Mouse (Mus musculus) kidney, adult 18-20 months (tissue): ENCODE measurements around the gene Phykpl.
"Not testable (repeated sequence)": the region's sequence is repeated elsewhere in the genome, so short reads cannot be mapped to it uniquely, and the experiment has no call there.

Experiments
- DNase-seq: peaks from one replicate; pipeline ENCODE4 v3.0.0; 2021

The Phykpl gene

GRCm38 (mm10) chr11:51587059-51587458 lies 2.5 kb downstream of the Phykpl start:
- DNase-seq, result no peak

- DNase-seq, result no peak
Measured at GRCm38 (mm10) chr11:51588833-51589232, 4.3 kb downstream of the Phykpl start.

DNA sequence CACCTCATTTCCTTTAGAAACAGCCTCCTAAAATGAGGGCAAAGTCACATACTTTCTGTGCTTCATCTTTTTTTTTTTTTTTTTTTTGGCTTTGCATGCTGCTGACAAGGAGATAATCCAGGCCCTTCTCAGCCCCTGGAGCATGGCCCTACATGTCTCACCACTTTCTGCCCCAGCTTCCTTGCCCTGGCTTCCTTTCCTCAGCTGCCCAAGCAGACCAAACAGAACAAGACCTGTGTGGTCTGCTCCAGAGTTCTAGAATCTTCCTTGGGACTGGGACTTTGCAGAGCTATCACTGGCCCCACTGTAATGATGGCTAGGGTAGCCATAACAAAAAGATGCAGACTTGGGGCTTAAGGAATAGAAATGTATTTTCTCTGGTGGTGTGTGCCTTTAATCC lies 5.4 kb downstream of the Phykpl start:
- DNase-seq, result no peak

DNA sequence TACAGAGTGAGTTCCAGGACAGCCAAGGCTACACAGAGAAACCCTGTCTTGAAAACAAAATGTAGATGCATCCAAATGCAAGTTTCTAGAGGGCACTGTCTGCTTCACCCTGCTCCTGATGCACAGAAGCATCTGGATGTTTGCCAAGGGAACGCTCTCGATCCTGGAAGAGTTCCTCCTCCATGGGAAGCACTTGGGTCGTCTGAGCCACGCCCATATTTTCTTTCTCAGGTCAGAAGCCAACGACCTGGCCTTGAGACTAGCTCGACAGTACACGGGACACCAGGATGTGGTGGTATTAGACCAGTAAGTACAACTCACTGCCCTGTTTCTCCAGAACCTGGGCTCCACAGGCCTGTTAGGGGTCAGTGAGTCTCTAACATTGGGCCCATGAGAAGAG lies 6.6 kb downstream of the Phykpl start:
- no peak for DNase-seq

- DNase-seq, result no peak
Measured at GRCm38 (mm10) chr11:51591915-51592314, 7.4 kb downstream of the Phykpl start.

DNA sequence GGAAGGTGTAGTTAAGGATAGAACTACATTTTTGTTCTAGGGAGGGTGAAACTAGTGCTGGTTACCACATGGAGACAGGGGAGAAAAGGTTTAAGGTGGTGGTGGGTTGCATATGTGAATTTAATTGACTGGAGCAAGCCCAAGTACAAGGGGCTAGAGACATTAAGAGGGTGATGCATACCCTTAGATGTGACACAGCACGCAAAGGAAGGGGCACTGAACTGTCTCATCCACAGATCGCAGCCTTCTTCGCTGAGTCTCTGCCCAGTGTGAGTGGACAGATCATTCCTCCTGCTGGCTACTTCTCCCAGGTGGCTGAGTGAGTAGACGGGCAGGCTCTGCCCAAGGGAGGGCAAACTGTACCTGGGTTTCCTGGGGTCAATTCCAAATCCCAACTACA lies 8.8 kb downstream of the Phykpl start:
- DNase-seq, result no peak

GRCm38 (mm10) chr11:51593849-51594248 lies 9.3 kb downstream of the Phykpl start:
- DNase-seq, result no peak

DNA sequence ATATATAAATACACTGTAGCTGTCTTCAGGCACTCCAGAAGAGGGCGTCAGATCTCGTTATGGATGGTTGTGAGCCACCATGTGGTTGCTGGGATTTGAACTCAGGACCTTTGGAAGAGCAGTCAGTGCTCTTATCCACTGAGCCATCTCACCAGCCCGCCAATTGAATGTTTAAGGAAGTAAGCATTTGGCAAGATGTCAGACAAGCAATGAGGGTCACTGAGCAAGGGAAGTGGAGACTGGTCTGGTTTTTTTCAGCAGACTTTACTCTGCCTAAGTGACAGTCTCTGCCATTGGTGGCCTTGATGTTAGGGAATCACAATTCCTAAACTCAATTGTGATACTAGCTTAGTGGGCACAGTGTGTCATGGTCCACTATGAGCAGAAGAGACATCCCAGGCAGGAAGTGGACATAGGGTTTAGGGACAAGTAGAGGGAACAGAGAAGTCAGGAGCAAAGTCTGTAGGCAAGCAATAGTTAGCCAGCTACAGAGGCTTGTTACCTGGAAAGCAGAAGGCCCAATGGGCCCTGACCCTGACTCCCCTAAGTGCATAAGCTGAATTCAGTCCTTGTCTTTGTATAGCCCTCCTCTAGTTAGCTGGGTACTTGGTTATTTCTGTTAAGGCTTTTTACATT lies 10.3 kb downstream of the Phykpl start:
- DNase-seq, result no peak

DNA sequence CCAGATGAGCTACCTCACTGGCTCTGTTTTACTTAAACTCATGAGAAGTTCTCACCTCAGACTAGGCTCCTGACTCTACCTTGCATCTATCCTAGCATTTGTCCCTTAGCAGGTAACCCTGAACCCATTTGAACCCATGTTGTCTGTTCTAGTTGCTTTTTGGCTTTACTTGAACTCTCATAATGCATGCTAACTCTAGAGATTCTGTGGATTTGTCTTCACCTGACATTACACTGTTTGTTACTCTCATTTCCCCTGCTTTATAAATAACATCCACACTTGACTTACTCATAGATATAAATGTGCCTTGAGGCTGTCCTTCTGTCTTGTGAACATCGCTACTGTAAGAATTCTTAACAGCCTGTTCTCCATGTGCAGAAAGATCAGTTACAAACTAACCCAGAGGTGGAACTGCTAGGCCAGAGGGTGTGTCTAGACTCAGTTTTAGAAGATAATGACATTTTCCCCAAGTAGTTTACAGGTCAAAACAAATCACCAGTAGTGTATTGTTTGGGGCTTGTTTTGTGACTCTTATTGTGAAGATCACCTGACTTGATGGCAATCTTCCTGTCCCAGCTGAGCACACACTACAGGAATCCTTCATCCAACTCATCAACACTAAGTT lies 11.0 kb downstream of the Phykpl start:
- no peak for DNase-seq

DNA sequence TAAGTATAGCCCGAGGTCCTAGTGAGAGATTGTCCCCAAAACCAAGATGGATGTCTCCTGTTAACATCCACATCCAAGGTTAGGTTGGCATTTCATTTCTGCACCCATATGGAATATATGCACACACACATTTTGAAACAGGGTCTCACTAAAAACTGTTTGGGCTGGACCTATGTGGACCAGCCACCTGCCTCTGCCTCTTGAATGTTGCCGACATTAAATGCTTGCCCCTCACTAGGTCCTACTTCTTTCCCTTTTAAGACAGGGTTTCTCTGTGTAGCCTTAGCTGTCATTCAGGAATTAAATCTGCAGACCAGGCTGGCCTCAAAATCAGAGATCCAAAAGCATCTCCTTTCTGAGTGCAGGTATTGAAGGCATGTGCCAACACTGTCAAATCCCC lies 13.0 kb downstream of the Phykpl start:
- DNase-seq, result no peak

- no peak for DNase-seq
Measured at GRCm38 (mm10) chr11:51602253-51602652, 17.7 kb downstream of the Phykpl start.

DNA sequence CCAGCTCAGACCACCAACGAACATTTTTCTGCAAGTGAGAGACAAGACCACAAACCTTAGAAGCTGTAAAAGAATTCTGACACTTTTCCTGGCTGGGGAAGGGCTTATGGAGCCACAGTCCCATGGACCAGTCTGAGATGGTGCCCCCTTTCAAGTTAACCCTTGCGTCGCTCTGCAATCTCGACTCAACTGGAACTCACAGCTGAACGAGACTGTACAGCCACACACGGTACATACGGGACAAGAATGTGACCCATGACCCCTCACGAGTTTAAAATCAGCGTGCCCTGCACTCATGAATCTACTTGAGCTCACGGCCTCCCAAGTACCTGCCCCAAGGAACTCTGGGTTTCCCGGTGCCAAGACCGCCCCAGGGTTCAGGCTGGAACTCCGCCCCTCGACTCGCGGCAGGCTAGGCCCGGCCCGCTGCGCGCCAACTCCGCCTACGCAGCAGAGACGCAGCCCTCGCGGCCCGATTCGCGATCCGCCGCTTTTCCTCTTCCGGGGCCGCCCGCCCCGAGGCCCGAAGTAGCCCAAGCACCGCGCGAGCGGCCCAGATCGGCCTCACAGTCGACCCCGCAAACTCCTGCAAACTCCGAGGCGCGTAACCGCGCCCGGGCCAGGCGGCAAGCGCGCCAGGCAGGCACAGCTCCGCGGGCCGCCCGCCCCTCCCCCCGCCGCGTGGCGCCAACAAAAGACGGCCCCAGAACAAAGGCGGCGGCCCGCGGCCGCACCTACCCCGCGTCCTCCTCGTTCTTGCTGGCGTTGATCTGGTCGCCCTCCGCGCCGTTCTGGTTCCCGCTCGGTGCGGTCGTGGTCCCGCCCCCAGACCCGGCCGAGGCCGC lies 21.3 kb downstream of the Phykpl start:
- DNase-seq, result peak; percentile 92

- peak; percentile 98 for DNase-seq
Measured at GRCm38 (mm10) chr11:51606447-51607095, 22.0 kb downstream of the Phykpl start, which contains the start of gene Hnrnpab. Hnrnpab (minus strand) TSS chr11:51606847.

DNA sequence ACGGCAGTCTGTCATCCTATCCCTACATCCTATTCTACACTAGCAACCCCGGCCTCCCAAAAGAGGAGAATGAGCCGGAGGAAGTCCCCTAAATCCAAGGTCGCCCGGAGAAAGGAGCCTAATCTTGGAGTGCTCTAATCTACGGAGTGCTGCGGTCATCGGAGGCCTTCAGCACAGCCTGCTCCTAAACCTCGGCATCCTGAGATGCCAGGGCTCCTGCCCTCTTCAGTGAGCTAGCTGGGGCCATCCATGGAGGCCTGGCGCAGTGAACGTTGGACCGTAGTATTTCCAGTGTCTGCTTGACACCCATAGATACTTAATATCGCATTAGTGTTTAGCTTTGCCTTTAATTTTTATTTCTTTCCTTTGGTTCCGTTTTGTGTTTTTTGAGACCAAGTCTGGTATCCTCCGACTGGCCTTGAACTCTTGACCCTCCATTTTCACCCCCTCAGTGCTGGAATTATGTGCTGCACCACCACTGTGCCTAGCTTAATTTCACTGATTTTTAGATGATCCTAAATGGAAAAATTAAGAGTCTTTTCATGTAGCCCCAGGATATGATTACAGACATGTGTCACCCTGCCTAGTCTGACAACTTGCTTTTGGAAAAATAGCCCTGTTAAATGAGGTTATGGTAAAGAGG lies 22.7 kb downstream of the Phykpl start:
- no peak for DNase-seq

DNA sequence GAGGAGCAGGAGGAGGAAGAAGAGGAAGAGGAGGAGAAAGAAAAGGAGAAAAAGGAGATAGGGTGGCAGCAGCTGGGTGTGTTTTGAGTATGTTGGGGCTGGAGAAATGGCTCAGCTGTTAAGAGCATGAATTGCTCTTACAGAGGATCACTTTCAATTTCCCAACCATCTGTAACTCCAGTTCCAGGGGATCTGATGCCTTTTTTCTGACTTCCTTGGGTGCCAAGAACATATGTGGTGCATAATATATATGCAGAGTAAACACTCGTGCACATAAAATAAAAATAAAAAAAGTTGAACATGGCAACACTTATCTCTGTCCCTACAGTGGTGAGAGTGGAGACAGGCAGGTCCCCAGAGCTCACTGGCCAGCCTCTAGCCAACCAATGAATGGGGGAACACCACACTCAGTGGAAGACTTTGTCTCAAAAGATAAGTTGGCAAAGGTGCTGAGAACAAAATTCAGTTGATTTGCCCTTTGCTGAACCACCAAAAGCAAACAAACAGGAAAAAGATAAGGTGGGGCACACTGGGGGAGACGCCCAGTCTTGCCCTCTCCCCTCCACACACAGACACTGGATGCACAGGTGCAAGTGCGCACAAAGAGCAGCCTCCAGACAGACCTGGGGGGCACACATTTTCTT lies 24.8 kb downstream of the Phykpl start:
- DNase-seq, result no peak

DNA sequence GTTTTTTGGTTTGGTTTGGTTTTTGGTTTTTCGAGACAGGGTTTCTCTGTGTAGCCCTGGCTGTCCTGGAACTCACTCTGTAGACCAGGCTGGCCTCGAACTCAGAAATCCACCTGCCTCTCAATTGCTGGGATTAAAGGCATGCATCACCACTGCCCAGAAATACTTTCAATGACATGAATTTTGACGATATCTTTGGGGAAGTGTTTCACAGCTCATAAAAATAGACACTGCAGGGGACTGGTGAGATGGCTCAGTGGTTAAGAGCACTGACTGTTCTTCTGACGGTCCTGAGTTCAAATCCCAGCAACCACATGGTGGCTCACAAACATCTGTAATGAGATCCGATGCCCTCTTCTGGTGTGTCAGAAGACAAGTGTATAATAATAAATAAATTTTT lies 25.4 kb downstream of the Phykpl start:
- DNase-seq, result not testable (repeated sequence)

- no peak for DNase-seq
Measured at GRCm38 (mm10) chr11:51614256-51614655, 29.7 kb downstream of the Phykpl start.

GRCm38 (mm10) chr11:51615129-51615528 lies 30.6 kb downstream of the Phykpl start:
- no peak for DNase-seq

- peak; percentile 79 for DNase-seq
Measured at GRCm38 (mm10) chr11:51615601-51616000, 31.0 kb downstream of the Phykpl start.

GRCm38 (mm10) chr11:51616113-51616512 lies 31.6 kb downstream of the Phykpl start:
- DNase-seq, result not testable (repeated sequence)

- DNase-seq, result peak; percentile 73
Measured at GRCm38 (mm10) chr11:51617693-51618092, 33.1 kb downstream of the Phykpl start.

GRCm38 (mm10) chr11:51618894-51619408 lies 34.4 kb downstream of the Phykpl start:
- no peak for DNase-seq
